Mouse (Mus musculus) thymus, postnatal 25 days (tissue): ENCODE measurements around the gene Gosr1.
"Not testable (repeated sequence)": the region's sequence is repeated elsewhere in the genome, so short reads cannot be mapped to it uniquely, and the experiment has no call there.

Experiments
- DNase-seq: peaks from one replicate; pipeline ENCODE4 v3.0.0; 2022

Gosr1 gene

GRCm38 (mm10) chr11:76763053-76763740, at the start of gene Gosr1:
Gene Gosr1, minus strand, starts transcription at chr11:76763579.
- peak; percentile 89 for DNase-seq

- no peak for DNase-seq
Measured at GRCm38 (mm10) chr11:76810706-76811495, 47.5 kb upstream of the Gosr1 start.

GRCm38 (mm10) chr11:76809450-76809849, 46.1 kb upstream of the Gosr1 start:
- DNase-seq, result no peak

- DNase-seq, result no peak
Measured at GRCm38 (mm10) chr11:76808550-76808949, 45.2 kb upstream of the Gosr1 start.

GRCm38 (mm10) chr11:76807007-76807679, 43.8 kb upstream of the Gosr1 start:
- DNase-seq, result no peak

GRCm38 (mm10) chr11:76806026-76806425, 42.6 kb upstream of the Gosr1 start:
- no peak for DNase-seq

- not testable (repeated sequence) for DNase-seq
Measured at GRCm38 (mm10) chr11:76805072-76805471, 41.7 kb upstream of the Gosr1 start.

GRCm38 (mm10) chr11:76803266-76803665, 39.9 kb upstream of the Gosr1 start:
- no peak for DNase-seq

- DNase-seq, result no peak
Measured at GRCm38 (mm10) chr11:76797236-76797635, 33.9 kb upstream of the Gosr1 start.

- DNase-seq, result no peak
Measured at GRCm38 (mm10) chr11:76795326-76795725, 31.9 kb upstream of the Gosr1 start.

- no peak for DNase-seq
Measured at GRCm38 (mm10) chr11:76791331-76791730, 28.0 kb upstream of the Gosr1 start.

GRCm38 (mm10) chr11:76789252-76789651, 25.9 kb upstream of the Gosr1 start:
- DNase-seq, result peak; percentile 41

GRCm38 (mm10) chr11:76775533-76775932, 12.2 kb upstream of the Gosr1 start:
- no peak for DNase-seq

GRCm38 (mm10) chr11:76773811-76774210, 10.4 kb upstream of the Gosr1 start:
- DNase-seq, result no peak

GRCm38 (mm10) chr11:76770566-76770965, 7.2 kb upstream of the Gosr1 start:
- DNase-seq, result no peak

- no peak for DNase-seq
Measured at GRCm38 (mm10) chr11:76763741-76764122, 353 bp upstream of the Gosr1 start.

- no peak for DNase-seq
Measured at GRCm38 (mm10) chr11:76752276-76752675, 11.1 kb downstream of the Gosr1 start.

GRCm38 (mm10) chr11:76748819-76749218, 14.6 kb downstream of the Gosr1 start:
- DNase-seq, result no peak

- no peak for DNase-seq
Measured at GRCm38 (mm10) chr11:76745921-76746320, 17.5 kb downstream of the Gosr1 start.

- no peak for DNase-seq
Measured at GRCm38 (mm10) chr11:76744550-76744949, 18.8 kb downstream of the Gosr1 start.

GRCm38 (mm10) chr11:76742511-76742910, 20.9 kb downstream of the Gosr1 start:
- DNase-seq, result no peak

- peak; percentile 54 for DNase-seq
Measured at GRCm38 (mm10) chr11:76739125-76739524, 24.3 kb downstream of the Gosr1 start.

- no peak for DNase-seq
Measured at GRCm38 (mm10) chr11:76735753-76736324, 27.5 kb downstream of the Gosr1 start.
